Mouse (Mus musculus): Measurements from ENCODE around the gene D1Pas1. TPM values are rescaled to one million over a fixed set of nuclear protein-coding genes. Genes with fewer than 3 reads are reported as not detected.

Gene D1Pas1
- polyA plus RNA-seq, 1 experiment = not detected

DNA sequence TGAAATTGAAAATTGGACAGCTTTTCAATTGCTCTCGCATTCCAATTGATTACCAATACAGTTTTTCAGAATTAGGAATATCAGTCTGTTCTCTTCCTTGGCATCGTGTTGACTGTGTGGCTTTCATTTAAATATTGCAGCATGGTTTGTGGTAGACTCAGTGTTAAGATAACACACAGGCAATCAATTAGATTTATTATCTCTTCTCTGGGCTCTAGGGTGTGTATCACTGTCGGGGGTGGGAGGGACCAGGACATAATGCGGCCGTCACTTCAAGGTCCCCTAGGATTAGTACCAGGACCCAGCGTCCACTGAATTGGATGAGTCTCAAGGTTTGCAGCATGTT lies 36.4 kb upstream of the D1Pas1 start:
- no peaks in the 10 kb centered on the region for H3K36me3 ChIP-seq (ENCODE audit: control insufficient read depth)
- peaks cover 2% of the 10 kb centered on the region; the same call in 1 of the 2 replicates for H3K9me3 ChIP-seq (ENCODE audit: control insufficient read depth, low read length)
- no peaks in the 10 kb centered on the region for H3K27me3 ChIP-seq (ENCODE audit: control insufficient read depth)
- TF ChIP-seq TAL1 (IDR thresholded peaks at IDR 0.05; ENCODE audit: low read length) (no peak), GATA1 (IDR thresholded peaks at IDR 0.05; ENCODE audit: low read length) (no peak)
- no peak overlapping the region for H3K4me3 ChIP-seq (replicated peaks)
- no peaks in the 10 kb centered on the region for H3K4me1 ChIP-seq (ENCODE audit: control insufficient read depth)

DNA sequence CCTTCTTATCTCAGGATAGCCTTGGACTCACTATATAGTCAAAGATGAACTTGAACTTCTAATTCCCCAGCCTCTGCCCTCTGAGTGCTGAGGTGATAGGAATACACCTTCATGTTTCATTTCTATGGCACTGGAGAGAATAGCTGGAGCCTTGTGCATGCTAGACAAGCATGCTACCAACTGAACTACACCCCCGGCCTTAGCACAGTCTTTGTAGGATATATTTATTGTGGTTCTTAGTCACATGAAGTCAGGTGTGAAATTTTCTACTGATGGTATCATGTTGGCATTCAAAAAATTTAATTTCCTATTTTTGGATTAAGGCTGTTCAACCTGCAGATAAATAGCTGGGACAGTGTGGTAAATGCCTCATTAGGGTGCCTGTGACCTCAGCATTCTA lies 33.0 kb upstream of the D1Pas1 start:
- no peaks in the 10 kb centered on the region for H3K36me3 ChIP-seq (ENCODE audit: control insufficient read depth)
- peaks cover 5% of the 10 kb centered on the region for H3K9me3 ChIP-seq (ENCODE audit: control insufficient read depth, low read length)
- H3K4me1 ChIP-seq (ENCODE audit: control insufficient read depth) = no peaks in the 10 kb centered on the region
- no peaks in the 10 kb centered on the region for H3K27me3 ChIP-seq (ENCODE audit: control insufficient read depth)
- H3K4me3 ChIP-seq (replicated peaks) = no peak overlapping the region
- TF ChIP-seq GATA1 (IDR thresholded peaks at IDR 0.05; ENCODE audit: low read length) (no peak), TAL1 (IDR thresholded peaks at IDR 0.05; ENCODE audit: low read length) (no peak)

- Histone ChIP-seq H3K4me1 (ENCODE audit: control insufficient read depth) (no peaks in the 10 kb centered on the region), H3K9me3 (ENCODE audit: control insufficient read depth, low read length) (peaks cover 27% of the 10 kb centered on the region), H3K27me3 (ENCODE audit: control insufficient read depth) (no peaks in the 10 kb centered on the region), H3K4me3 (replicated peaks) (no peak overlapping the region), H3K36me3 (ENCODE audit: control insufficient read depth) (no peaks in the 10 kb centered on the region)
- TF ChIP-seq GATA1 (IDR thresholded peaks at IDR 0.05; ENCODE audit: low read length) (no peak), TAL1 (IDR thresholded peaks at IDR 0.05; ENCODE audit: low read length) (no peak)
These were observed 14.8 kb upstream of the D1Pas1 start for GRCm38 (mm10) chr1:186952381-186952780.

DNA sequence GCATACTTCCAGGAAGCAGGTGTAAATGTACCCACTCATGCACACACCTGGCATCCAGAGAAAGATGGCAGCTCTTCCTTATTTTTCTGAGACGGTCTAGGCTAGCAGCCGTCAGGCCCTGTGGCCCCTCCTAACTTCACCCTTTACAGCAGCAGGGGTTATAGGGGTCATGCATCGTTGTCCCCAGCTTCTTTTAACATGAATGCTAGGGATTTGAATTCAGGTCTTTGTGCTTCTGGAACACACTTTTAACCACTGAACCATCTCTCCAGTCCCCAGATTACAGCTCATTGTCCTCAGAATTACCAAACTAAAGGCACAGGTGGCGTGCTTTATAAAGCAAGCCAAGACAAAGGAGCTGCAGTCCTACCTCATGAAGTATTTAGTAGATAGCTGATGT lies 12.6 kb upstream of the D1Pas1 start:
- Histone ChIP-seq H3K27me3 (ENCODE audit: control insufficient read depth) (no peaks in the 10 kb centered on the region), H3K4me3 (replicated peaks) (no peak overlapping the region), H3K4me1 (ENCODE audit: control insufficient read depth) (no peaks in the 10 kb centered on the region), H3K36me3 (ENCODE audit: control insufficient read depth) (no peaks in the 10 kb centered on the region), H3K9me3 (ENCODE audit: control insufficient read depth, low read length) (peaks cover 22% of the 10 kb centered on the region)
- no peak for TF ChIP-seq GATA1 (IDR thresholded peaks at IDR 0.05; ENCODE audit: low read length)
- TF ChIP-seq TAL1 (IDR thresholded peaks at IDR 0.05; ENCODE audit: low read length) = no peak

DNA sequence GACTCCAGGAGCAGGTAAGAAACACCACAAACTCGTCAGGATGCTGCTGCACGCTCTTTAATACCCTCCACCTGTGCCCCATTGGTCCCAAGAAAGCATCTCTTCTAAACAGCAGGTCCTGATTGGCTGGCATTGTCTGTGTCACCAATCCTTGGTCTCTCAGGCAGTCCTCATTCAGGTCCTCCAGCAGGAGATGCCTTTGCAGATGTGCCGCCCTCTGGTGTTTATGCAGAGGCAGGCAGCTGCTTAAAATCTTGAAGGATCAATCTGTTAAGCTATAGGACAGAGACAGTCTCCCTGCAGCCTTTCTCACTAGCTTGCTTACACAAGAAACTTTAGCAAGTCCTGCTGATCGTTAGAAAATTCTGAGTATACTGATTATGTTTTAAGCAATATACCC lies 7.8 kb upstream of the D1Pas1 start:
- Histone ChIP-seq H3K36me3 (ENCODE audit: control insufficient read depth) (no peaks in the 10 kb centered on the region), H3K4me3 (replicated peaks) (no peak overlapping the region), H3K4me1 (ENCODE audit: control insufficient read depth) (no peaks in the 10 kb centered on the region), H3K27me3 (ENCODE audit: control insufficient read depth) (no peaks in the 10 kb centered on the region), H3K9me3 (ENCODE audit: control insufficient read depth, low read length) (peaks cover 12% of the 10 kb centered on the region; the same call in 1 of the 2 replicates)
- no peak for TF ChIP-seq GATA1 (IDR thresholded peaks at IDR 0.05; ENCODE audit: low read length)
- TF ChIP-seq TAL1 (IDR thresholded peaks at IDR 0.05; ENCODE audit: low read length) = no peak

DNA sequence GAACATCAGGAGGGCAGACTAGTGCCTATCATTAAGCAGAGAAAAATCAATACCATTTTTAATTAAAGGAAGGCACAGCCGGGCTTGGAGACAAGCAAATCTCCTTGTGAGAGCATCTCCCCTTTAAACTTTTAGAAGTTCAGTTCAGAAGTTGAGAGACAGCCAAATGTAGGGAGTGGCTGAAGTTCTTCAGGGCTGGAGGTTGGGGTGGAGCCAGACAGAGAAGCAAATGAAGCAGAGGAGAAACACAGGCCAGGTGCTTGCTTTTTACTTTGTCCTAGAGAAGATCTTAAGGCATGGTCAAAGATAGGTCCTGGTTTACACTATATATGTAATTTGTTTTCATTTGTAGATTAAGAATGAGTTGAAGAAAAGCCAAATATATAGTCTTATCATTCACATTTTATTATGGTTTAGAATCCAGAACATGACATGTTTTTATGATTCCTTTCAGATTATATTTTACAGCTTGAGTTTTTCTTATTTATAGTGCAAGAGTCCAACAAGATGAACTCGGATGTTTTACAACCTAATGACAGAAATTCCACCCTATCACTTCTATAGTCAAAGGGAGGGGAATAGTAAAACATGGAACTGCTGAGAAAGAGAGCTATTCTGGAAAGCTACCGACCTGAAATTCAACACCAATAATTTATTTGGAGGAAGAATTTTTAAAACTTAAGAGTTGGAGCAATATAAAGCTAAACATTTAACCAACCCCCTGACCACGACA lies 2.9 kb upstream of the D1Pas1 start:
- TF ChIP-seq GATA1 (IDR thresholded peaks at IDR 0.05; ENCODE audit: low read length) (no peak), TAL1 (IDR thresholded peaks at IDR 0.05; ENCODE audit: low read length) (no peak)
- Histone ChIP-seq H3K4me3 (replicated peaks) (no peak overlapping the region), H3K9me3 (ENCODE audit: control insufficient read depth, low read length) (peaks cover 37% of the 10 kb centered on the region), H3K27me3 (ENCODE audit: control insufficient read depth) (no peaks in the 10 kb centered on the region; the same call in 1 of the 2 replicates), H3K36me3 (ENCODE audit: control insufficient read depth) (no peaks in the 10 kb centered on the region), H3K4me1 (ENCODE audit: control insufficient read depth) (no peaks in the 10 kb centered on the region)

DNA sequence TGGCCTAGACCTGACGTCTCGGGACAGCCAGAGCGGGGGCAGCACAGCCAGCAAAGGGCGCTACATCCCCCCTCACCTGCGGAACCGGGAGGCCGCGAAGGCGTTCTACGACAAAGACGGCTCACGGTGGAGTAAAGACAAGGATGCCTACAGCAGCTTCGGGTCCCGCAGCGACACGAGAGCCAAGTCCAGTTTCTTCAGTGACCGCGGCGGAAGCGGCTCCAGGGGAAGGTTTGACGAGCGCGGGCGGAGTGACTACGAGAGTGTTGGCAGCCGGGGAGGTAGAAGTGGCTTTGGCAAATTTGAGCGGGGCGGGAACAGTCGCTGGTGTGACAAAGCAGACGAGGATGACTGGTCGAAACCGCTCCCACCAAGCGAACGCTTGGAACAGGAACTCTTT lies 710 bp downstream of the D1Pas1 start:
- Histone ChIP-seq H3K27me3 (ENCODE audit: control insufficient read depth) (no peaks in the 10 kb centered on the region; the same call in 1 of the 2 replicates), H3K36me3 (ENCODE audit: control insufficient read depth) (no peaks in the 10 kb centered on the region), H3K4me1 (ENCODE audit: control insufficient read depth) (no peaks in the 10 kb centered on the region), H3K9me3 (ENCODE audit: control insufficient read depth, low read length) (peaks cover 38% of the 10 kb centered on the region), H3K4me3 (replicated peaks) (no peak overlapping the region)
- TF ChIP-seq TAL1 (IDR thresholded peaks at IDR 0.05; ENCODE audit: low read length) = no peak
- TF ChIP-seq GATA1 (IDR thresholded peaks at IDR 0.05; ENCODE audit: low read length) = no peak

DNA sequence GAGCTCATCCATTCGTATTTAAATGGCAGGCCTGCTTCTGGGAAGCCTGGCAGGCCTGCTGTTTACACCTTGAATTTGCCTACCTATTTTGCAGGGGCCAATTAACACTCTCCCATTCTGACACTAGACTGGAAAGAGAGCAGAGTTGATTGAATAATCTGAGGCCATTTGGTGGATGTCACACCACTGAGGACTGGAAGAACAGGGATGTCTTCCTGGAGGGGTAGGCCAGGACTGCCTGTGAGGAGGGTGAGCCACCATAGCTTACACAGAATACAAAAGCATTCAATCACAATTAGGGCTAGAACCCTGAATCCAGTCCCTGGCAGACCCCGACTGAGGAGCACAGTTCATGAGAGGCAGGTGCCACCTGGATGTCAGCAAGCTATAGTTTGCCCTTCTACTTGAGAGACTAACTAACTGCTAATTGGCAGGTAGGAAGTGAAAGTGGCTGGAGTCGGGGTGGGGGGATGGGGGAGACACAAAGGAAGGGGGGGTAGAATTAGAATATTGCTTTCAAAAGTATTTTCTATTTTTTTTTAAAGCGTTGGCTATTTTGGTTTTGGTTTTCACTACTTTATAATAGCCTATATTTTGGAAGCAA lies 9.8 kb downstream of the D1Pas1 start:
- Histone ChIP-seq H3K36me3 (ENCODE audit: control insufficient read depth) (no peaks in the 10 kb centered on the region), H3K27me3 (ENCODE audit: control insufficient read depth) (no peaks in the 10 kb centered on the region), H3K4me3 (replicated peaks) (no peak overlapping the region), H3K9me3 (ENCODE audit: control insufficient read depth, low read length) (peaks cover 6% of the 10 kb centered on the region; the same call in 1 of the 2 replicates), H3K4me1 (ENCODE audit: control insufficient read depth) (no peaks in the 10 kb centered on the region)
- no peak for TF ChIP-seq TAL1 (IDR thresholded peaks at IDR 0.05; ENCODE audit: low read length)
- no peak for TF ChIP-seq GATA1 (IDR thresholded peaks at IDR 0.05; ENCODE audit: low read length)

- no peak overlapping the region for H3K4me3 ChIP-seq (replicated peaks)
- TF ChIP-seq TAL1 (IDR thresholded peaks at IDR 0.05; ENCODE audit: low read length) (no peak), GATA1 (IDR thresholded peaks at IDR 0.05; ENCODE audit: low read length) (no peak)
- H3K36me3 ChIP-seq (ENCODE audit: control insufficient read depth) = no peaks in the 10 kb centered on the region
- H3K9me3 ChIP-seq (ENCODE audit: control insufficient read depth, low read length) = peaks cover 6% of the 10 kb centered on the region; the same call in 1 of the 2 replicates
- H3K4me1 ChIP-seq (ENCODE audit: control insufficient read depth) = no peaks in the 10 kb centered on the region
- H3K27me3 ChIP-seq (ENCODE audit: control insufficient read depth) = no peaks in the 10 kb centered on the region
These were observed 10.6 kb downstream of the D1Pas1 start for GRCm38 (mm10) chr1:186977801-186978200.
